Mouse (Mus musculus) spleen, postnatal 10 days (tissue): ENCODE results near the gene Rpf2.

Experiments
- DNase-seq, 2 experiments: peaks; one replicate each; pipeline ENCODE4 v3.0.0; 2021 to 2022; ENCODE audit warnings: low spot score in 2 of 2

Rpf2 gene

DNA sequence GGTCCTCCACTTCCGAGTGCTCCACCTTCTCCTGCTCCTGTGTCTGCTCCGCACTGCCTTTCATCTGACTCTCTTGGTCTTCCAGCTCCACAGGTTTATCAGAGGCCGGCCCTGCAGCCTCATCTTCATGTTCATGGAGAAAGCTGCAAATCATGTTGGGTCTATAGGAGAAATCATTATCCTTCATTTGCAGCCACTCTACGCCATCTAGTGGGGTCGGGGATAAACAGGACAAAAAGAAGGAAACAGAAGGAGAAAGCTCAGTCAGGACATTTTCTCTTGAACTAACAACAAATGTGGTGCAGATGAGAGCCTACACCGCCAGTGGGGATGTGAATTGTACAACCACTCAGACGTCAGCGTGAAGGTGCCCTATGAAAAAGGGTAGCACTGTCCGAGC is 2.8 kb upstream of the Rpf2 start:
- no peak for DNase-seq

DNA sequence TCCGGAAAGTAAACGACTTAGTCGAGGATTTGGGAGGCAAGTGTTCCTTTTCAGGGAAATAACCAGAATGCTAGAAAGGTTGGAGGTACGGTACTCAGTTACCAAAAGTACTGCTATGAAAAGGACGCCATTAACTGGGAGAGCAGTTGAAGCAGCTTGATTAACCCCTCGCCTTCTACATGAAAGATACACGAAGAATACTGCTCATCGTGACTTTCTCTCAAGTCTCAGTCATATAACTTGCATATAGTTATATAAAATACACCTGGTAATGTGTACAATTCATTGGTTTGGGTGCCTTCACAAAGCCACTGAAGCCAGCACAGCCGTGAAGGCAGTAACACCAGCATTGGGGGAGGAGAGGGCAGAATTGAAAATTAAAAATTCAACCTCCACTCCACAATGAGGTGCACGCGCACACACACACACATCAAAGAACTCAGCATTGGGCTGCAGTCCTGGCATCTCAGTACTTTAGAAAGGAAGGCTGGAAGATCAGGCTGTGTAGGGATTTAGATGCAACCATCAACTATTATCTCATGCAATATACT is 405 bp upstream of the Rpf2 start:
- DNase-seq = peak in 1 of 2 experiments; percentile 16

GRCm38 (mm10) chr10:40237826-40238225 is 9.0 kb downstream of the Rpf2 start:
- DNase-seq = no peak

GRCm38 (mm10) chr10:40233241-40233640 is 13.6 kb downstream of the Rpf2 start:
- no peak for DNase-seq

- no peak for DNase-seq
Observed at GRCm38 (mm10) chr10:40232442-40232841, 14.4 kb downstream of the Rpf2 start.

GRCm38 (mm10) chr10:40229725-40230124 is 17.1 kb downstream of the Rpf2 start:
- DNase-seq = no peak

DNA sequence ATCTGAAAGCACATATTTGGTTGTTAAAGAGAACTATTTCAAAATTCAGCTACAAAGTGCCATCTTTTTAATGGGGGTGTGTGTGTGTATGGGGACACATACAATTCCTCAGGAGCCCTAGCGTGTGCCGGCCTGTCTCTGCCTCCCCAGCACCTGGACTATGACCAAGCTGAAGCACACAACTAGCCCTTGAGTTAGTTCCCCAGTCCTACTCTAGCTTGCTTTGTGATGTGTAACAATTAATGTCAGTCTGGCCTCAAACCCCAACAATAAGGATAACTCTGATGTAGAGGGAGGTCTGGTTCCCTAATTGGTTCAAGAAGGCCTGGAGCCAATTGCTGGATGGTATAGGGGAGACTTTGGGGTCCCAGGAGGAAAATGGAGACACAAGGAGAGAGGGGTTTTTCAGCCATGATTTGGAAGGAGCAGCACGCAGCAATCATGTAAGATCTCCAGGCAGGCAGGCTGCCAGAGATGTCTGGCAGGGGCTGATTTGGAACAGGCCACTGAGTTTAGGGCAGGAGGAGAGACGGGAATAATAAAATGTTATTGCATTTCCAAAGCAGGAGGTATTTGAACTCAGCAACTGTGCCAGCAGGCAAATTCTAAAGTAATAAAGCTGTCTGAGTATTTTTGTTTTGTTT is 19.1 kb downstream of the Rpf2 start:
- no peak for DNase-seq

GRCm38 (mm10) chr10:40218874-40219273 is 28.0 kb downstream of the Rpf2 start:
- no peak for DNase-seq

GRCm38 (mm10) chr10:40212443-40213169 is 34.2 kb downstream of the Rpf2 start:
- peak; percentile 87 to 93 for DNase-seq

GRCm38 (mm10) chr10:40195001-40195400 is 51.8 kb downstream of the Rpf2 start:
- no peak for DNase-seq

GRCm38 (mm10) chr10:40192010-40192935 is 54.6 kb downstream of the Rpf2 start:
- DNase-seq = no peak

DNA sequence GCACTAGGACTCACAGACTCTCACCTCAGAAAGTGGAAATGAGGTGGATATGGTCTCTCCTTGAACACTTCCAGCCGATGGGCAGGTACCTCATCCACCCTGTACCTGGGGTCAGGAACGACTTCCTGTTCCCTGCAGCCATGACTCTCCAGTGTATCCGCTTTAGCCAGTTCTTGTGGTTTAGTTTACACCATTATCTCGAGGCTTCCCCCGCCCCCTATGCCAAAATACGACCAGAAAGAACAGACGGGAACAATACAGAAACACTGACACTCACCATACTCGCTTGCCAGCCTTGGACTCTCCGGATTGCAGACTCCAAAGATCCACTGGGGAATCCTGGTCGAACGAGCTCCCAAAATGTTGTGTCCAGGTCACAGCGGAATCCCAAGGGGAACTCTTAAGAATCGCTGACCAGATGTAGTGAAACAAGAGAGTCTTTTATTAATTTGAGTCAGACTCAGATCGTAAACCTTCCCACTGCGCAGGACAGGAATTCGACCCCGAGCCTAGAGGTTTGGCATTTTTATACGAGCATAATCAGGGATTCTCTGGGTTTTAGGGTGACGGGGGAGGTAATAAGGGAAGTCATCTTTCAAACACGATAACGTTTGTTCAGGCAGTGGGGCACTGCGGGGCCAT is 55.4 kb downstream of the Rpf2 start:
- DNase-seq = no peak

- DNase-seq = peak in 1 of 2 experiments; percentile 35
Observed at GRCm38 (mm10) chr10:40190871-40191270, 56.0 kb downstream of the Rpf2 start.

- DNase-seq = no peak
Observed at GRCm38 (mm10) chr10:40189689-40190088, 57.1 kb downstream of the Rpf2 start.

DNA sequence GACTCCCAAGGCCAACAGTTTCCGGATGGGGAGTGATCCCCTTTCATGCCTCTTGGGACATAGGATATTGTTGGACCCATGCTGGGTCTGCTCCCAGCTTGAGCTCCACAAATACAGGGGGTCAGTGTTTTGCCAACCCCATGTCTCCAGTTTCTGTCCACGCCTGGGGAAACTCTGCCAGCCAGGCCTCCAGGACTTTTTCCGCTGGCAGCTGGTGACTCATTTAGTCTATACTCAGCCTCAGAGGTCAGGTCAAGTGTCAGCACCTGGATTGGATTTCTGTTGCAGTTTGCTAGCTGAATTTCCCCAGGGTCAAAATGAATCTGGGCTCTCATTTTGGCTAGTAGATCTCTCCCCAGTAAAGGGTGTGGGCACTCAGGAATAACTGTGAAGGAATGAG is 58.0 kb downstream of the Rpf2 start:
- DNase-seq = no peak

GRCm38 (mm10) chr10:40185956-40186355 is 60.9 kb downstream of the Rpf2 start:
- DNase-seq = no peak

GRCm38 (mm10) chr10:40180011-40180410 is 66.8 kb downstream of the Rpf2 start:
- DNase-seq = no peak

DNA sequence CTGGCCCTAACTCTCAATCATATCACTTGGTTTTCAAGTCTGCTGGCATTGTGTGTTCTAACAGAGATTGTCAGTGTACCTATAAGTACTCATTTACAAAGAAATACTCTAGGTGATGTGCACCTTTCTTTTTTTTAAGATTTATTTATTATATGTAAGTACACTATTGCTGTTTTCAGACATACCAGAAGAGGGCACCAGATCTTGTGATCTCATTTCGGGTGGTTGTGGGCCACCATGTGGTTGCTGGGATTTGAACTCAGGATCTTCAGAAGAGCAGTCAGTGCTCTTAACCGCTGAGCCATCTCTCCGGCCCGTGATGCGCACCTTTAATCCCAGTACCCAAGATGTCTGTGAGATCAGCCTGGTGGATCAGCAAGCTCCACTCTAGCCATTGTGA is 67.7 kb downstream of the Rpf2 start:
- DNase-seq = no peak

DNA sequence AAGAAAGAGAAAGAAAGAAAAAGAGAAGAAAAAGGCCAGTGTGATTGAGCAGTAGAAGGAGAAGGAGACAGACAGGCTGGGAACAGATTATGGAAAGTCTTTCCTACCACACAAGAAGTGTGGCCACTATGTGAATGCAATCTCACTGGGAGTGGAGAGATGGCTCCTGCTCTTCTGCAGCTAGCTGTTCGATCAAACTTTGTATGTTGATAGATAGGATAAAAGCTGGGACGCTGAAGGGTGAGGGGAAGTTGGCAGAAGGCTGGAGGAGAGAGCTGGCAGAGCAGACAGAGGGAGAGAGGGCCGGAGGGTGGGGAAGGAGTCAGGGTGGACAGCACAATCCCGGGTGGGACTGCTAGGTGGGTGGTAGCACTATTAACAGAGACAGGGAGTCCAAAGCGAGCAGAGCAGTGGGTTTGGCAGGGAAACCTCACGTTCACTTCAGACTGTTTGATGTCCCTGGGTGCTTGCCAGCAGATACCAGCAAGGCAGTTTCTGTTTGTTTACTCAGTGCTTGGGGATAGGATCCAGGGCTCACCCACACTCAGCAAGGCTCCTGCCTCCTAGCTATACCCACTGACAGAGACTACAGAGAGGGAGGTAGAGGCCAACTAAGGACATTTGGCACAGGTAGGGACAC is 69.4 kb downstream of the Rpf2 start:
- DNase-seq = no peak
